Mouse (Mus musculus) liver, embryonic 12.5 days (tissue): Measurements from ENCODE around the gene Ralgps1. TPM values are rescaled to one million over a fixed set of nuclear protein-coding genes. Genes with fewer than 3 reads are reported as not detected.

Source experiments
- ATAC-seq: fragments of 200-750 bp; cut with Nextera tagmentation; 2 replicates; pipeline ENCODE4 v1.8.0; 2017; ENCODE audit warnings: moderate number of reproducible peaks, mild to moderate bottlenecking, moderate library complexity
- H3K27ac ChIP-seq: fragments of 300-500 bp; sonication (generic); 2 replicates; pipeline ENCODE4 v1.5.1; 2016; ENCODE audit warnings: mild to moderate bottlenecking
- H3K27me3 ChIP-seq: fragments of 300-500 bp; sonication (generic); replicated peaks from 2 replicates; pipeline ENCODE4 v1.6.1; 2016; ENCODE audit warnings: mild to moderate bottlenecking, moderate library complexity
- H3K36me3 ChIP-seq: fragments of 300-500 bp; sonication (generic); 2 replicates; pipeline ENCODE4 v1.6.1; 2016; ENCODE audit warnings: mild to moderate bottlenecking, moderate library complexity
- H3K4me1 ChIP-seq: fragments of 300-500 bp; sonication (generic); 2 replicates; pipeline ENCODE4 v1.6.1; 2016
- H3K4me2 ChIP-seq: fragments of 300-500 bp; sonication (generic); 2 replicates; pipeline ENCODE4 v1.6.1; 2016; ENCODE audit warnings: mild to moderate bottlenecking, moderate library complexity
- H3K4me3 ChIP-seq: fragments of 300-500 bp; sonication (generic); 2 replicates; pipeline ENCODE4 v1.5.1; 2016; ENCODE audit warnings: mild to moderate bottlenecking, moderate library complexity
- H3K9ac ChIP-seq: fragments of 300-500 bp; sonication (generic); 2 replicates; pipeline ENCODE4 v1.6.1; 2016; ENCODE audit warnings: mild to moderate bottlenecking, moderate library complexity
- H3K9me3 ChIP-seq: fragments of 300-500 bp; sonication (generic); replicated peaks from 2 replicates; pipeline ENCODE4 v1.6.1; 2016; ENCODE audit warnings: mild to moderate bottlenecking, moderate library complexity
- WGBS: fragments of 180-500 bp; shearing (Covaris S2); methylation state at CpG from one replicate; pipeline ENCODE4 v1.1.7; 2016; ENCODE audit not compliant: insufficient replicate concordance; 5-methylcytosine and 5-hydroxymethylcytosine counted together
- polyA plus RNA-seq: library from polyadenylated mRNA; unstranded; fragments of >200 nt; fragmentation: Nextera tagmentation; extraction: Ambion mirVana; gene quantifications from 2 replicates; pipeline ENCODE4 v1.2.1, GENCODE M21; 2016

Ralgps1 gene
- polyA plus RNA-seq, 1 experiment from 2014 or later = 1.1 TPM

- H3K27me3 ChIP-seq = no peaks in the 10 kb centered on the region
- H3K9me3 ChIP-seq = no peaks in the 10 kb centered on the region
- no peak overlapping the region for H3K4me3 ChIP-seq
- no peak overlapping the region for H3K9ac ChIP-seq
- ATAC-seq = no peak
- no peak overlapping the region for H3K27ac ChIP-seq
- 67% methylated on average over 6 of the region's 6 CpGs for WGBS
- peaks cover 10% of the 10 kb centered on the region; the same call in 1 of the 2 replicates for H3K4me1 ChIP-seq
- H3K36me3 ChIP-seq = no peaks in the 10 kb centered on the region
- no peak overlapping the region for H3K4me2 ChIP-seq
Observed at GRCm38 (mm10) chr2:33158895-33159294, 212.4 kb downstream of the Ralgps1 start.

GRCm38 (mm10) chr2:33156283-33156781 lies 215.0 kb downstream of the Ralgps1 start:
- 71% methylated on average over 5 of the region's 5 CpGs for WGBS
- Histone ChIP-seq H3K4me1 (peaks cover 10% of the 10 kb centered on the region; the same call in 1 of the 2 replicates), H3K9me3 (no peaks in the 10 kb centered on the region), H3K4me3 (no peak overlapping the region), H3K36me3 (no peaks in the 10 kb centered on the region), H3K4me2 (no peak overlapping the region), H3K27ac (no peak overlapping the region), H3K27me3 (no peaks in the 10 kb centered on the region), H3K9ac (no peak overlapping the region)
- ATAC-seq = no peak

GRCm38 (mm10) chr2:33154751-33155372 lies 216.4 kb downstream of the Ralgps1 start:
- H3K4me1 ChIP-seq = peaks cover 5% of the 10 kb centered on the region; the same call in 1 of the 2 replicates
- H3K9ac ChIP-seq = no peak overlapping the region
- no peaks in the 10 kb centered on the region for H3K9me3 ChIP-seq
- no peaks in the 10 kb centered on the region for H3K27me3 ChIP-seq
- no peak overlapping the region for H3K4me2 ChIP-seq
- H3K4me3 ChIP-seq = no peak overlapping the region
- no peak overlapping the region for H3K27ac ChIP-seq
- 21% methylated on average over 5 of the region's 5 CpGs for WGBS
- no peaks in the 10 kb centered on the region for H3K36me3 ChIP-seq
- no peak for ATAC-seq

- no peak for ATAC-seq
- Histone ChIP-seq H3K9ac (no peak overlapping the region), H3K36me3 (no peaks in the 10 kb centered on the region), H3K4me1 (no peaks in the 10 kb centered on the region), H3K4me2 (no peak overlapping the region), H3K9me3 (no peaks in the 10 kb centered on the region), H3K27me3 (no peaks in the 10 kb centered on the region), H3K4me3 (no peak overlapping the region), H3K27ac (no peak overlapping the region)
- 66% methylated on average over 4 of the region's 4 CpGs for WGBS
Observed at GRCm38 (mm10) chr2:33146994-33147393, 224.3 kb downstream of the Ralgps1 start.

- Histone ChIP-seq H3K4me3 (no peak overlapping the region), H3K9ac (no peak overlapping the region)
Observed at GRCm38 (mm10) chr2:33143292-33143691, 228.0 kb downstream of the Ralgps1 start.

GRCm38 (mm10) chr2:33138491-33138890 lies 232.8 kb downstream of the Ralgps1 start:
- no peaks in the 10 kb centered on the region for H3K9me3 ChIP-seq
- H3K27ac ChIP-seq = no peak overlapping the region
- no peak overlapping the region for H3K9ac ChIP-seq
- no peak overlapping the region for H3K4me3 ChIP-seq
- ATAC-seq = no peak
- 42% methylated on average over 2 of the region's 2 CpGs for WGBS
- no peaks in the 10 kb centered on the region for H3K36me3 ChIP-seq
- H3K27me3 ChIP-seq = peaks cover 6% of the 10 kb centered on the region
- H3K4me1 ChIP-seq = no peaks in the 10 kb centered on the region
- no peak overlapping the region for H3K4me2 ChIP-seq

More at GRCm38 (mm10) chr2:33143292-33143691, 228.0 kb downstream of the Ralgps1 start:
- no peaks in the 10 kb centered on the region for H3K4me1 ChIP-seq
- H3K36me3 ChIP-seq = no peaks in the 10 kb centered on the region
- H3K27ac ChIP-seq = no peak overlapping the region
- H3K27me3 ChIP-seq = no peaks in the 10 kb centered on the region
- no peaks in the 10 kb centered on the region for H3K9me3 ChIP-seq
- ATAC-seq = no peak
- H3K4me2 ChIP-seq = no peak overlapping the region
- WGBS = 72% methylated on average over 2 of the region's 2 CpGs

GRCm38 (mm10) chr2:33137731-33138130 lies 233.6 kb downstream of the Ralgps1 start:
- H3K4me2 ChIP-seq = no peak overlapping the region
- H3K27ac ChIP-seq = no peak overlapping the region
- no peak overlapping the region for H3K9ac ChIP-seq
- WGBS = 69% methylated on average over 4 of the region's 4 CpGs
- no peaks in the 10 kb centered on the region for H3K9me3 ChIP-seq
- H3K4me1 ChIP-seq = no peaks in the 10 kb centered on the region
- no peak overlapping the region for H3K4me3 ChIP-seq
- no peaks in the 10 kb centered on the region for H3K36me3 ChIP-seq
- peaks cover 11% of the 10 kb centered on the region for H3K27me3 ChIP-seq
- no peak for ATAC-seq

- no peak for ATAC-seq
- 81% methylated on average over 9 of the region's 9 CpGs for WGBS
Observed at GRCm38 (mm10) chr2:33137244-33137643, 234.0 kb downstream of the Ralgps1 start.

GRCm38 (mm10) chr2:33136366-33136765 lies 234.9 kb downstream of the Ralgps1 start:
- Histone ChIP-seq H3K36me3 (no peaks in the 10 kb centered on the region), H3K4me3 (no peak overlapping the region), H3K9me3 (no peaks in the 10 kb centered on the region), H3K9ac (no peak overlapping the region), H3K27me3 (peaks cover 25% of the 10 kb centered on the region), H3K27ac (no peak overlapping the region), H3K4me1 (peaks cover 9% of the 10 kb centered on the region), H3K4me2 (no peak overlapping the region)
- WGBS = 72% methylated on average over 6 of the region's 6 CpGs
- no peak for ATAC-seq

More at GRCm38 (mm10) chr2:33137244-33137643, 234.0 kb downstream of the Ralgps1 start:
- H3K9ac ChIP-seq = no peak overlapping the region
- H3K4me1 ChIP-seq = peaks cover under 1% of the 10 kb centered on the region; the same call in 1 of the 2 replicates
- no peak overlapping the region for H3K4me2 ChIP-seq
- H3K4me3 ChIP-seq = no peak overlapping the region
- H3K27ac ChIP-seq = no peak overlapping the region
- peaks cover 16% of the 10 kb centered on the region for H3K27me3 ChIP-seq
- no peaks in the 10 kb centered on the region for H3K9me3 ChIP-seq
- no peaks in the 10 kb centered on the region for H3K36me3 ChIP-seq

GRCm38 (mm10) chr2:33134766-33135490 lies 236.4 kb downstream of the Ralgps1 start:
- H3K27me3 ChIP-seq = peaks cover 31% of the 10 kb centered on the region
- H3K36me3 ChIP-seq = no peaks in the 10 kb centered on the region
- H3K4me1 ChIP-seq = peaks cover 23% of the 10 kb centered on the region
- no peak overlapping the region for H3K27ac ChIP-seq
- no peak overlapping the region for H3K4me2 ChIP-seq
- no peaks in the 10 kb centered on the region for H3K9me3 ChIP-seq
- H3K9ac ChIP-seq = no peak overlapping the region
- 59% methylated on average over 7 of the region's 7 CpGs for WGBS
- no peak overlapping the region for H3K4me3 ChIP-seq
- no peak for ATAC-seq

- 10% methylated on average over 7 of the region's 7 CpGs for WGBS
- H3K4me3 ChIP-seq = no peak overlapping the region
- no peaks in the 10 kb centered on the region for H3K36me3 ChIP-seq
- no peak overlapping the region for H3K27ac ChIP-seq
- H3K4me2 ChIP-seq = no peak overlapping the region
- H3K27me3 ChIP-seq = peaks cover 46% of the 10 kb centered on the region
- H3K4me1 ChIP-seq = peaks cover 29% of the 10 kb centered on the region
- no peak overlapping the region for H3K9ac ChIP-seq
- no peak for ATAC-seq
- H3K9me3 ChIP-seq = no peaks in the 10 kb centered on the region
Observed at GRCm38 (mm10) chr2:33132306-33132705, 239.0 kb downstream of the Ralgps1 start.

GRCm38 (mm10) chr2:33131500-33132092 lies 239.7 kb downstream of the Ralgps1 start, which contains the start of gene Garnl3:
Gene Garnl3, minus strand, starts transcription at chr2:33131654.
- Histone ChIP-seq H3K9ac (peak within 1 kb of the TSS; percentile 66; the same call in 1 of the 2 replicates), H3K4me2 (peak within 1 kb of the TSS; percentile 98), H3K4me3 (peak within 1 kb of the TSS; percentile 68), H3K27me3 (peaks cover 51% of the 10 kb centered on the region), H3K27ac (peak within 1 kb of the TSS; percentile 36), H3K9me3 (no peaks in the 10 kb centered on the region), H3K4me1 (peaks cover 29% of the 10 kb centered on the region), H3K36me3 (no peaks in the 10 kb centered on the region)
- 1% methylated on average over 22 of the region's 22 CpGs for WGBS
- ATAC-seq = no peak; the same call in 1 of the 2 replicates
